Mouse (Mus musculus): Measurements from ENCODE around the gene Tmem18. TPM values are rescaled to one million over a fixed set of nuclear protein-coding genes. Genes with fewer than 3 reads are reported as not detected.

The Tmem18 gene
- polyA plus RNA-seq, 1 experiment from 2014 or later: 31.1 TPM

DNA sequence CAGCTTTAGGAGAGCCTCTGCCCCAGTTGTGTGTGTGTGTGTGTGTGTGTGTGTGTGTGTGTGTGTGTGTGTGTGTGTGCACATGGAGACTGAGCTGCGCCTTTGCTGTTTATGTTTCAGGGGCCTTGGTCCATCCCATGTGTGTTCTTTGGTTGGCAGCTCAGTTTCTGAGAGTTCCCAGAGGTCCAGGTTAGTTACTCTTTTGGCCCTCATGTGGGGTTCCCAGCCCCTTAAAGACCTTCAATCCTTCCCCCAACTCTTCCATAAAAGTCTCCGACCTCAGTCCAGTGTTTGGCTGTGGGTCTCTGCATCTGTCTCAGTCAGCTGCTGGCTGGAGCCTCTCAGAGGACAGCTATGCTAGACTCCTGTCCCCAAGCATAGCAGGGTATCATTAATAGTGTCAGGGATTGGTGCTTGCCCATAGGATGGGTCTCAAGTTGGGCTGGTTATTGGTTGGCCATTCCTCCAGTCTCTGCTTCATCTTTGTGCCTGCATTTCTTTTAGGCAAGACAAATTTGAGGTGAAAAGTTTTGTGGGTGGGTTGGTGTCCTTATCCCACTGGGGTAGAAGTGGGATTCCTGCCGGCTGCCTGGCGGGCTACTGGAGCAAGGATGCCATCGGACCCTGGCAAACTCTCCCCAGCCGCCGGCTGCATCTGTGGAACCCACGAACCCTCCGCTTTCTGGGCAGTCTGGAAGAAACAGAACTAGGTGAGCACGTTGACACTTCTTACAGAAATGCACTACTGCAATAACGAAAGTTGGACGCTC is 455 bp upstream of the Tmem18 start:
- 13% methylated on average over 12 of the region's 12 CpGs for WGBS
- TF ChIP-seq CTCF (IDR thresholded peaks at IDR 0.05; ENCODE audit: low read depth): no peak

DNA sequence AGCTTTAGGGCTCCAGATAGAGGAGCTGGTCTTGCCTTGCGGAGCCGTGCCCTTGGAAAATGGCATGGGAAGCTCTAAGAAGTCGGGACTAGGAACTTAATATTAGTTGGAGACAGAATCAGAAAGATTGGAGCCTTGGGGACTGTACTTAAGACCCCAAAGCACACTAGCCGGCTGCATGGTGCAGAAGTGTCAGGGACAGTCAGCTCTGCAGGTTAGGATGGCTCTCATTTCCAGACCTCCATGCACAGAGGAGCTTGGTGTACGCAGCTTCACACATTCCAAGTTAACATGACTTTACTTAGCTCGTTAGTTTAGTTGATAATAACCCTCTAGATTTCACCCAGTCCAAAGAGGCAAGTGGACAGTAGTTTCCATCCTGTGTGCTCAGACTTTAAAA is 637 bp downstream of the Tmem18 start:
- 5% methylated on average over 6 of the region's 6 CpGs for WGBS

More for the DNA sequence above, 455 bp upstream of the Tmem18 start:
- Histone ChIP-seq H3K9ac (peak overlapping the region; percentile 84), H3K4me1 (ENCODE audit: insufficient read depth) (peaks cover 7% of the 10 kb centered on the region), H3K4me3 (ENCODE audit: low read depth, low read length) (peak overlapping the region; percentile 67), H3K36me3 (ENCODE audit: insufficient read depth) (peaks cover 14% of the 10 kb centered on the region), H3K27ac (ENCODE audit: low read depth) (peak overlapping the region; percentile 88), H3K27me3 (ENCODE audit: insufficient read depth, low read length) (no peaks in the 10 kb centered on the region), H3K9me3 (ENCODE audit: low read depth, low read length) (no peaks in the 10 kb centered on the region), H3K4me2 (peak overlapping the region; percentile 95)
- no peak for DNase-seq
- ATAC-seq (ENCODE audit: insufficient read depth): peak; percentile 54

DNA sequence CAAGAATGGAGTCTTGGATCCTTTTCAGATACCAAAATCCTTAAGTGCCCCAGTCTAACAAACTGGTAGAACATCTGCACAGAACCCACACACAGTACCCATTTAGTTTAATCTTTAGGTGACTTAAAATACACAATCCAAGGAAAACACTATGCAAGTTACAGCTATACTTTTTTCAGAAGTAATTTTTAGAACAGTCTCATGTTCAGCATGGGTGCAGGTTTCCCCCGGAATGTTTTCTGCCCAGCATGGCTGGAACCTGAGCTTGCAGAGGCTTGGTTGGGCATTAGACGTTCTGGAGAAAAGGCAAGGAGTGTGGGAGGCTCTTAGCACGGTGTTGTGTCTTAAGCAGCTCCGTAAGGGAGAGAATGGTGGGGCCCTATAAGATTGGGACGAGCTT is 7.6 kb downstream of the Tmem18 start:
- Histone ChIP-seq H3K27ac (ENCODE audit: low read depth) (no peak overlapping the region), H3K9me3 (ENCODE audit: low read depth, low read length) (no peaks in the 10 kb centered on the region), H3K4me1 (ENCODE audit: insufficient read depth) (no peaks in the 10 kb centered on the region), H3K36me3 (ENCODE audit: insufficient read depth) (peaks cover 43% of the 10 kb centered on the region), H3K27me3 (ENCODE audit: insufficient read depth, low read length) (no peaks in the 10 kb centered on the region), H3K4me2 (no peak overlapping the region), H3K4me3 (ENCODE audit: low read depth, low read length) (no peak overlapping the region), H3K9ac (no peak overlapping the region)
- no peak for TF ChIP-seq CTCF (IDR thresholded peaks at IDR 0.05; ENCODE audit: low read depth)
- DNase-seq: no peak
- ATAC-seq (ENCODE audit: insufficient read depth): no peak
- WGBS: 85% methylated on average over 5 of the region's 5 CpGs

More for the DNA sequence above, 637 bp downstream of the Tmem18 start:
- no peaks in the 10 kb centered on the region for H3K27me3 ChIP-seq (ENCODE audit: insufficient read depth, low read length)
- ATAC-seq (ENCODE audit: insufficient read depth): peak; percentile 20; the same call in 1 of the 2 replicates
- no peak for TF ChIP-seq CTCF (IDR thresholded peaks at IDR 0.05; ENCODE audit: low read depth)
- peak overlapping the region; percentile 95 for H3K4me2 ChIP-seq
- no peak for DNase-seq
- peaks cover 7% of the 10 kb centered on the region for H3K4me1 ChIP-seq (ENCODE audit: insufficient read depth)
- peak overlapping the region; percentile 84 for H3K9ac ChIP-seq
- no peaks in the 10 kb centered on the region for H3K9me3 ChIP-seq (ENCODE audit: low read depth, low read length)
- H3K4me3 ChIP-seq (ENCODE audit: low read depth, low read length): peak overlapping the region; percentile 67
- peak overlapping the region; percentile 88; the same call in 1 of the 2 replicates for H3K27ac ChIP-seq (ENCODE audit: low read depth)
- peaks cover 23% of the 10 kb centered on the region for H3K36me3 ChIP-seq (ENCODE audit: insufficient read depth)

DNA sequence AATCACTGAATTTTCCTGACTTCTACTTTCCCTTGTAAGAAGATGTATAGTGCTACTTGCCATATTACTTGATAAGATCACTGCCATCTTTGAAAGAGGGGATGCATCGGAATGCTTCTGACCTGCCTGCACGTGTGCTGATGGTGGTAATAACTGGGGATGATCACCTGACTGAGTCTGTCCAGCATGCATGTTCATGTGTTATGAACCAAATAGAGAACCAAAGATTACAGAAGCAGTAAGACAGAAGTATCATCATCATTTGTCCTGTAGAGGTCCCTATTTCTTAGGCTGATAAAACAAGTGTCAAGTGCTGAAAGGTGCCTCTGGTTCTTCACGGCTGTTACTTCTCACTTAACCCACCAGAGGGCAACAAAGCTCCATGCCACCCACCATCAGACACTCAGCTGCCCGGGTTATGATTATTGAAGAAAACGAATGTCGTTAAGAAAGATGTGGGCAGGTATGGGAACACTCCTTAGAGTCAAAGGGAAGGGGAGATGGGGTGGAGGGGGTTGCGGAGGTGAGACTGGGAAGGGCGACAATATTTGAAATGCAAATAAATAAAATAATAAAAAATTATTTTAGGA is 12.7 kb downstream of the Tmem18 start:
- H3K9ac ChIP-seq: no peak overlapping the region
- DNase-seq (peak; percentile 82), ATAC-seq (ENCODE audit: insufficient read depth) (no peak)
- 0 out of 2 replicates have a peak, but pooled peaks cover 2% of the 10 kb centered on the region for H3K36me3 ChIP-seq (ENCODE audit: insufficient read depth)
- TF ChIP-seq CTCF (IDR thresholded peaks at IDR 0.05; ENCODE audit: low read depth): peak; percentile 96
- WGBS: 37% methylated on average over 8 of the region's 8 CpGs
- H3K27ac ChIP-seq (ENCODE audit: low read depth): no peak overlapping the region
- H3K9me3 ChIP-seq (ENCODE audit: low read depth, low read length): no peaks in the 10 kb centered on the region
- no peaks in the 10 kb centered on the region for H3K27me3 ChIP-seq (ENCODE audit: insufficient read depth, low read length)
- peaks cover 5% of the 10 kb centered on the region; the same call in 1 of the 2 replicates for H3K4me1 ChIP-seq (ENCODE audit: insufficient read depth)
- no peak overlapping the region for H3K4me3 ChIP-seq (ENCODE audit: low read depth, low read length)
- H3K4me2 ChIP-seq: no peak overlapping the region

DNA sequence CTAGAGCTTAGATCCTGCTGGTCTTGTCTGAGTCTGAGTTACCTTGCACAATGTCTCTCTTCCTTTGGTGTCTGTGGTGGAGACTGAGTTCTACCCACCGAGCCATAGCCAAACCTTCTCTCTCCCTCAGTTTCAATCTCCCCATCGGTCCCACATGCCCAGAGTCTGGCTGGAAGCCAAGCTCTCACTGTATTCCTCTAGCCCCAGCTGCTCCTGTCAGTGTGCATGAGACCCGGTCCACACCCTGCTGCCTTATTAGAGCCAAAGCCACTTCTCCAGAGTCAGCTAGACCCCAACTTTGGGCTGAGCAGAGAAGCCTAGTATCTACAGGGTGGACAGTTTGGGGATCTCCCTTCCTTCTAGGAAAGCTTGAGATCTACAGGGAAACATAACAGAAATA is 14.7 kb downstream of the Tmem18 start:
- Histone ChIP-seq H3K9ac (no peak overlapping the region), H3K4me2 (no peak overlapping the region), H3K36me3 (ENCODE audit: insufficient read depth) (no peaks in the 10 kb centered on the region), H3K4me1 (ENCODE audit: insufficient read depth) (peaks cover 5% of the 10 kb centered on the region; the same call in 1 of the 2 replicates), H3K4me3 (ENCODE audit: low read depth, low read length) (no peak overlapping the region), H3K27me3 (ENCODE audit: insufficient read depth, low read length) (no peaks in the 10 kb centered on the region), H3K27ac (ENCODE audit: low read depth) (no peak overlapping the region), H3K9me3 (ENCODE audit: low read depth, low read length) (no peaks in the 10 kb centered on the region)
- TF ChIP-seq CTCF (IDR thresholded peaks at IDR 0.05; ENCODE audit: low read depth): no peak
- DNase-seq: peak; percentile 62
- no peak for ATAC-seq (ENCODE audit: insufficient read depth)
- 21% methylated on average over 3 of the region's 3 CpGs for WGBS

DNA sequence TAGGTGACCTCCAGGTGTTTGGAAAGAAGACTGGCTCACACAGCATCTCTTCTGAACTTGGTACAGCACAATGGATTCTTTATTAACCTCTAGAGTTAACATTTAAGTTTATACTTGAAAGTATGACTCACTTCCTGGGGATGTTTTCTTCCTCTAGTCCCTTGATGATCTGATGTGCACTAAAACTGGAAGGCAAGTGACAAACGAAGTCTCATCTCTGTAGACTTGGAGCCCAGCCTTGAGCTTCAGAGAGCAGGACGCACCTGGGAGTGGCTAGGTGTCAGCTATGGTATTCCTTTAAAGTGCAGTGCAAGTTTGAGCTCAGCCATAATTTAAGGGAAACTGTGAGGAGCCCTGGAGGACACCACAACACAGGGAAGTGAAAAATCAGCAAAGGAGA is 15.2 kb downstream of the Tmem18 start:
- Histone ChIP-seq H3K27ac (ENCODE audit: low read depth) (no peak overlapping the region; the same call in 1 of the 2 replicates), H3K36me3 (ENCODE audit: insufficient read depth) (no peaks in the 10 kb centered on the region), H3K9ac (no peak overlapping the region), H3K27me3 (ENCODE audit: insufficient read depth, low read length) (no peaks in the 10 kb centered on the region), H3K4me1 (ENCODE audit: insufficient read depth) (peaks cover 5% of the 10 kb centered on the region; the same call in 1 of the 2 replicates), H3K4me2 (no peak overlapping the region), H3K9me3 (ENCODE audit: low read depth, low read length) (no peaks in the 10 kb centered on the region), H3K4me3 (ENCODE audit: low read depth, low read length) (no peak overlapping the region)
- 52% methylated on average over 2 of the region's 2 CpGs for WGBS
- TF ChIP-seq CTCF (IDR thresholded peaks at IDR 0.05; ENCODE audit: low read depth): no peak
- ATAC-seq (ENCODE audit: insufficient read depth) (no peak), DNase-seq (peak; percentile 27)

- WGBS: 80% methylated on average over 2 of the region's 2 CpGs
- Histone ChIP-seq H3K9me3 (ENCODE audit: low read depth, low read length) (no peaks in the 10 kb centered on the region), H3K9ac (no peak overlapping the region), H3K27ac (ENCODE audit: low read depth) (no peak overlapping the region; the same call in 1 of the 2 replicates), H3K36me3 (ENCODE audit: insufficient read depth) (no peaks in the 10 kb centered on the region), H3K4me1 (ENCODE audit: insufficient read depth) (peaks cover 5% of the 10 kb centered on the region; the same call in 1 of the 2 replicates), H3K27me3 (ENCODE audit: insufficient read depth, low read length) (no peaks in the 10 kb centered on the region), H3K4me3 (ENCODE audit: low read depth, low read length) (no peak overlapping the region), H3K4me2 (no peak overlapping the region)
- ATAC-seq (ENCODE audit: insufficient read depth): no peak
- TF ChIP-seq CTCF (IDR thresholded peaks at IDR 0.05; ENCODE audit: low read depth): no peak
- no peak for DNase-seq
These were observed 15.8 kb downstream of the Tmem18 start for GRCm38 (mm10) chr12:30599997-30600396.

Measured in lung, embryonic 14.5 days (tissue).